Mouse (Mus musculus): ENCODE results near the gene Ggct.

GRCm38 (mm10) chr6:55037799-55038670 lies 45.3 kb upstream of the Ggct start, which contains the start of gene Gars:
- TF ChIP-seq CTCF (IDR thresholded peaks at IDR 0.05; ENCODE audit: borderline replicate concordance, control insufficient read depth, extremely low read depth, insufficient read depth, low read length, poor library complexity) (no peak; the same call in 1 of the 2 replicates), POLR2A (IDR thresholded peaks at IDR 0.05; ENCODE audit: control insufficient read depth, extremely low read depth, insufficient read depth, low read length, poor library complexity) (peak; percentile 86)
